Mouse (Mus musculus): ENCODE data around the gene Ikzf1. TPM values are rescaled to one million over a fixed set of nuclear protein-coding genes. Genes with fewer than 3 reads are reported as not detected.

Ikzf1 gene
- polyA plus RNA-seq, 1 experiment from 2014 or later, result 1.1 TPM

GRCm38 (mm10) chr11:11726807-11727276 lies 42.0 kb downstream of the Ikzf1 start:
- 40% methylated on average over 4 of the region's 4 CpGs for WGBS

GRCm38 (mm10) chr11:11727936-11728556 lies 43.2 kb downstream of the Ikzf1 start:
- Histone ChIP-seq H3K4me3 (no peak overlapping the region), H3K36me3 (no peaks in the 10 kb centered on the region), H3K27ac (replicated peaks) (no peak overlapping the region), H3K4me2 (no peak overlapping the region), H3K4me1 (no peaks in the 10 kb centered on the region), H3K27me3 (replicated peaks) (no peaks in the 10 kb centered on the region), H3K9me3 (no peaks in the 10 kb centered on the region), H3K9ac (no peak overlapping the region)
- 81% methylated on average over 10 of the region's 10 CpGs for WGBS
- ATAC-seq (ENCODE audit: extremely low read depth, insufficient number of reproducible peaks, low FRiP score, low TSS enrichment), result no peak

More at GRCm38 (mm10) chr11:11726807-11727276, 42.0 kb downstream of the Ikzf1 start:
- Histone ChIP-seq H3K4me2 (no peak overlapping the region), H3K27ac (replicated peaks) (no peak overlapping the region), H3K9me3 (no peaks in the 10 kb centered on the region), H3K4me1 (no peaks in the 10 kb centered on the region), H3K9ac (no peak overlapping the region), H3K27me3 (replicated peaks) (no peaks in the 10 kb centered on the region), H3K4me3 (no peak overlapping the region), H3K36me3 (no peaks in the 10 kb centered on the region)
- ATAC-seq (ENCODE audit: extremely low read depth, insufficient number of reproducible peaks, low FRiP score, low TSS enrichment), result no peak

DNA sequence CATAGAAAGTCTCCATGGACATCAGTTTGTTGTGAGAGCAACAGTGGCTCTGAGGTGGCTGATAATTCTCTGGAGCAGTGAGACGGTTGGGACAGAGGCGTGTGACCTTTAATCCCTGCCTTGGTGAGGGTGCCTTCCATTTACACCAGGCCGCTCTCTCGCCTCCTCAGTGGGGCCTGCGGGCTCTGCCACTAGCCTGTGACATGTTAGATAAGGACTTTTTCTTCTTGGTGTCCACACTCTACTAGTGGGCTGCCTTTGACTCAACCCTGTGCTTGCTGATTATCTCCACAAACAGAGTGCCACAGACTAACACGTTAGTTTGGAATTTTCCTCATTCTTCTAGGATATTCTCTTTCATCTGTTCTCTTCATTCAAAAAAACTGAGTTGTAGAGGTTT lies 44.4 kb downstream of the Ikzf1 start:
- peak; percentile 43; the same call in 1 of the 2 replicates for ATAC-seq (ENCODE audit: extremely low read depth, insufficient number of reproducible peaks, low FRiP score, low TSS enrichment)
- 41% methylated on average over 6 of the region's 6 CpGs for WGBS
- Histone ChIP-seq H3K27ac (replicated peaks) (peak overlapping the region; percentile 51; the same call in 1 of the 2 replicates), H3K36me3 (no peaks in the 10 kb centered on the region), H3K4me1 (peaks cover 5% of the 10 kb centered on the region; the same call in 1 of the 2 replicates), H3K9ac (no peak overlapping the region), H3K4me2 (no peak overlapping the region), H3K4me3 (no peak overlapping the region), H3K27me3 (replicated peaks) (no peaks in the 10 kb centered on the region), H3K9me3 (no peaks in the 10 kb centered on the region)

- H3K4me3 ChIP-seq, result no peak overlapping the region
- no peak overlapping the region for H3K4me2 ChIP-seq
- WGBS, result 58% methylated on average over 1 of the region's 1 CpGs
- H3K4me1 ChIP-seq, result peaks cover 5% of the 10 kb centered on the region; the same call in 1 of the 2 replicates
- no peaks in the 10 kb centered on the region for H3K36me3 ChIP-seq
- no peak for ATAC-seq (ENCODE audit: extremely low read depth, insufficient number of reproducible peaks, low FRiP score, low TSS enrichment)
- no peak overlapping the region for H3K27ac ChIP-seq (replicated peaks)
- no peak overlapping the region for H3K9ac ChIP-seq
- no peaks in the 10 kb centered on the region for H3K9me3 ChIP-seq
- H3K27me3 ChIP-seq (replicated peaks), result no peaks in the 10 kb centered on the region
Observed at GRCm38 (mm10) chr11:11730062-11730461, 45.3 kb downstream of the Ikzf1 start.

DNA sequence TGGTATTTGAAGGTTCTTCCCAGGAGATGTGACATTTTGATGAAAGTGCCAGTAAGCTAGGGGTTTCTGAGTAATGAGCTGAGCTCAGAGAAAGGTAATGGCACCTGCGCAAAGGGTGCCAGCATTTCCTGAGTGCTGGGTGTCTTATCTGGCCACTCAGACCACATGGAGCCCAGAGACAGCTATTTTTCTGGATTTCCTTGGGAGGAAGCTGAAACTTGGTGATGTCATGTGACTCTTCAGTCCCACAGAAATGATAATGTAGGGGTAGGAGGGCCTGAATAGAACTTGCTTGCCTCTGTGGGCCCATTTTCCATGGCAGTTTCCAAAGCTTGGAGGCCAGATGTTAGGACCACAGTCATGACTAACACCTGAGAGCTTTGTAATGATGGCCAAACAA lies 46.9 kb downstream of the Ikzf1 start:
- Histone ChIP-seq H3K27me3 (replicated peaks) (no peaks in the 10 kb centered on the region), H3K27ac (replicated peaks) (no peak overlapping the region), H3K9me3 (no peaks in the 10 kb centered on the region), H3K4me1 (peaks cover 5% of the 10 kb centered on the region; the same call in 1 of the 2 replicates), H3K36me3 (no peaks in the 10 kb centered on the region), H3K9ac (no peak overlapping the region), H3K4me3 (no peak overlapping the region), H3K4me2 (no peak overlapping the region)
- ATAC-seq (ENCODE audit: extremely low read depth, insufficient number of reproducible peaks, low FRiP score, low TSS enrichment), result no peak
- WGBS, result 74% methylated on average over 1 of the region's 1 CpGs

DNA sequence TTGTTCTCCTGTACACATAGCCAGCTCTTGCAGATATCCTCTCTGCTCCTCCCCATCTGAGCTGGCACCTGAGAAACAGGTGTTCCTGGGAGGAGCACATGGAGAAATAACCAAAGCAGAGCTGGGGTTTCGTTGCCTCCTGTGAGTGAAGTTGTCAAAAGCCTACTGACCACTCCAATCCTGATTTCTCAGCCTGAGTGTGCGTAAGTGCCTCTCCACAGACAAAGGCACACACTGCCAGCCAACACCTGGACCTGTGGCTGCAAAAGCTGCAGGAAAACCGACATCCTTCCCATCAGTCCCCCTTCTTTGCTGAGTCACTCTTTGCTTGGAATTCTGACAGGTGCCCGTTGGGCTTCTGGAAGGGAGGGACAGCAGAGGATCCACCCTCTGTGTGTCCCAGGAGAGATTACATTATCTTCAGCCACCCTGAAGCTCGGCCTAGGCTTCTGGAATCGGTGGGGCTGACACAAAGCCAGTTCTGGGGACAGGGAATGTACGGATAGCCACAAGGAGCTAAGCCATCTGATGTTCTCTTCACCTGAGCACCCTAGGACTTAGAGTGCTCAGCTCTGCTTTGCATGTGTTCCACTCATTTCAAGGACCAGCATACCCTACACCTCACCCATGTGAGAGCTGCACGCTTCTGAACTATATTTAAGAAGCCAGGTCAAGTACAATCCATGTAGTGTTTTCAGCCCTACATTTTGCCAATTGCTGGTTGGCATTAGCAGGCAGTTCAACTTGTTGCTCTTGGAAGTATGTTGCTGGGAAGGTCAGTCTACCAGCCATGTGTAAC lies 48.4 kb downstream of the Ikzf1 start:
- Histone ChIP-seq H3K4me3 (no peak overlapping the region), H3K27me3 (replicated peaks) (no peaks in the 10 kb centered on the region), H3K9ac (no peak overlapping the region), H3K36me3 (no peaks in the 10 kb centered on the region), H3K4me2 (no peak overlapping the region), H3K9me3 (no peaks in the 10 kb centered on the region), H3K27ac (replicated peaks) (no peak overlapping the region), H3K4me1 (peaks cover 5% of the 10 kb centered on the region; the same call in 1 of the 2 replicates)
- 52% methylated on average over 8 of the region's 8 CpGs for WGBS
- peak; percentile 26; the same call in 1 of the 2 replicates for ATAC-seq (ENCODE audit: extremely low read depth, insufficient number of reproducible peaks, low FRiP score, low TSS enrichment)

GRCm38 (mm10) chr11:11735155-11735554 lies 50.4 kb downstream of the Ikzf1 start:
- Histone ChIP-seq H3K9me3 (no peaks in the 10 kb centered on the region), H3K27me3 (replicated peaks) (no peaks in the 10 kb centered on the region), H3K4me3 (no peak overlapping the region), H3K27ac (replicated peaks) (no peak overlapping the region), H3K36me3 (no peaks in the 10 kb centered on the region), H3K4me1 (peaks cover 5% of the 10 kb centered on the region; the same call in 1 of the 2 replicates), H3K4me2 (no peak overlapping the region), H3K9ac (no peak overlapping the region)
- ATAC-seq (ENCODE audit: extremely low read depth, insufficient number of reproducible peaks, low FRiP score, low TSS enrichment), result no peak
- WGBS, result 49% methylated on average over 6 of the region's 6 CpGs

- Histone ChIP-seq H3K27me3 (replicated peaks) (no peaks in the 10 kb centered on the region), H3K9me3 (no peaks in the 10 kb centered on the region), H3K4me2 (no peak overlapping the region), H3K36me3 (no peaks in the 10 kb centered on the region), H3K9ac (no peak overlapping the region), H3K4me1 (peaks cover 5% of the 10 kb centered on the region; the same call in 1 of the 2 replicates), H3K27ac (replicated peaks) (no peak overlapping the region), H3K4me3 (no peak overlapping the region)
- WGBS, result 74% methylated on average over 4 of the region's 4 CpGs
- no peak for ATAC-seq (ENCODE audit: extremely low read depth, insufficient number of reproducible peaks, low FRiP score, low TSS enrichment)
Observed at GRCm38 (mm10) chr11:11736948-11737347, 52.1 kb downstream of the Ikzf1 start.

DNA sequence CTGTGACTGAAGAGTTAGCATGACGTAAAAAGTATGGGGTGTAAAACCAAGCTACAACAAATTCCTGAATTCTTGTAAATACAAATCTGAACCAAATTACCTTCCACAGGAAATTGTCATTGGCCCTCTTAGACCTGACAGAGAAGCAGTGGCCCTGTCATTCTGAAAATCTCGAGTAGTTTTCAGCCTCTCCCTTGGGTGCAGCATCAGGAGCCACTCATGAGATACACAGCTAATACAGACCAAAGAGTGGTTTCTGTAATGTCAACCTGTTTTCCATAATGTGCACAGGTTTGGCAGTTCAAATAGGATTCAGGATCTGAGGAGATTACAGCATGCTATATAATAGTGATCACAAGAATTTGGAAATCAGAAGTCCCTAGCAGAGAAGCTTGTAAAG lies 52.8 kb downstream of the Ikzf1 start:
- WGBS, result 54% methylated on average over 2 of the region's 2 CpGs

GRCm38 (mm10) chr11:11739054-11739453 lies 54.3 kb downstream of the Ikzf1 start:
- ATAC-seq (ENCODE audit: extremely low read depth, insufficient number of reproducible peaks, low FRiP score, low TSS enrichment), result no peak

More for the DNA sequence above, 52.8 kb downstream of the Ikzf1 start:
- Histone ChIP-seq H3K36me3 (no peaks in the 10 kb centered on the region), H3K9me3 (no peaks in the 10 kb centered on the region), H3K4me3 (no peak overlapping the region), H3K4me1 (peaks cover 5% of the 10 kb centered on the region; the same call in 1 of the 2 replicates), H3K27me3 (replicated peaks) (no peaks in the 10 kb centered on the region), H3K27ac (replicated peaks) (no peak overlapping the region), H3K9ac (no peak overlapping the region), H3K4me2 (no peak overlapping the region)
- ATAC-seq (ENCODE audit: extremely low read depth, insufficient number of reproducible peaks, low FRiP score, low TSS enrichment), result no peak

GRCm38 (mm10) chr11:11740603-11741002 lies 55.8 kb downstream of the Ikzf1 start:
- H3K27ac ChIP-seq (replicated peaks), result no peak overlapping the region
- 78% methylated on average over 5 of the region's 5 CpGs for WGBS
- no peaks in the 10 kb centered on the region for H3K9me3 ChIP-seq
- no peak for ATAC-seq (ENCODE audit: extremely low read depth, insufficient number of reproducible peaks, low FRiP score, low TSS enrichment)
- H3K9ac ChIP-seq, result no peak overlapping the region
- no peak overlapping the region for H3K4me2 ChIP-seq
- no peaks in the 10 kb centered on the region; the same call in 1 of the 2 replicates for H3K27me3 ChIP-seq (replicated peaks)
- H3K4me3 ChIP-seq, result no peak overlapping the region
- no peaks in the 10 kb centered on the region for H3K4me1 ChIP-seq
- H3K36me3 ChIP-seq, result no peaks in the 10 kb centered on the region

More at GRCm38 (mm10) chr11:11739054-11739453, 54.3 kb downstream of the Ikzf1 start:
- 80% methylated on average over 3 of the region's 3 CpGs for WGBS
- H3K27me3 ChIP-seq (replicated peaks), result no peaks in the 10 kb centered on the region
- no peaks in the 10 kb centered on the region for H3K36me3 ChIP-seq
- no peaks in the 10 kb centered on the region for H3K9me3 ChIP-seq
- H3K4me3 ChIP-seq, result no peak overlapping the region
- no peak overlapping the region for H3K4me2 ChIP-seq
- H3K4me1 ChIP-seq, result no peaks in the 10 kb centered on the region
- H3K9ac ChIP-seq, result no peak overlapping the region
- H3K27ac ChIP-seq (replicated peaks), result no peak overlapping the region
